In the genomic region with DNA sequence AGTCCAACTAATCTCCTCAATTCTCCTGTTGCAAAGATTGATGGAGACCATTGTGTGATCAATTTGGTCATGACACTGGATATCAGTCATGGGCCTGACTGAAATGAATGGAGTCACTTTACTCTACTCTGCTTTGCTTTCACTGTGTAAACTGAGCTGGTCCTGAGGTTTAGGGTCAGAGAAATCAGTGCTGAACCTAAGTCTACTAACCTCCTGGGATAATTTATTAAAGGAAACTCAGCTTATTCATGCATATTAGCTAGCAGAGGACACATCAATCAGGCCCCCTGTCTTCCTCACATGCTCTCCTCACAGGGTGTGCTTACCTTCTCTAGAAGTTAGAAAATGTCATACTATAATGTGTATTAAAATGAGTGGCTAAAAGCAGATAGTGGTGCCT, we compare ENCODE assay signal across 25 mouse cellular contexts.
DNase-seq lines count a peak whose midpoint lies in the region; ATAC-seq lines count a peak whose summit lies in the region.
"Had no signal": no experiment of that assay in that cellular context is flagged by ENCODE, and none has a peak within 500 bp of the region (broad histone marks: within the 10 kb centered on the region; RNA-seq: fewer than 3 reads in every experiment).

No protein-coding gene starts in this region.

- peak; percentile 92 for ATAC-seq in kidney, embryonic 14.5 days (ENCODE audit: low FRiP score, low TSS enrichment)
- peak; percentile 55 for ATAC-seq in midbrain, embryonic 12.5 days (ENCODE audit: low FRiP score, low read depth)
- ATAC-seq in midbrain, embryonic 13.5 days, result no peak
- ATAC-seq in neural tube, embryonic 11.5 days (ENCODE audit: insufficient read depth, low FRiP score, low TSS enrichment), result peak; percentile 67
- ATAC-seq in erythroblast, adult 5-6 weeks (replicated peaks; ENCODE audit: low FRiP score, poor library complexity, severe bottlenecking), result no peak
- ATAC-seq: intestine, embryonic 16.5 days; midbrain, embryonic 16.5 days had no signal

- H3K4me3 ChIP-seq in kidney, embryonic 14.5 days (ENCODE audit: low read length), result no peak overlapping the region
- H3K4me3 ChIP-seq in midbrain, embryonic 12.5 days, result no peak overlapping the region
- no peak overlapping the region for H3K4me3 ChIP-seq in midbrain, embryonic 13.5 days (replicated peaks)
- H3K4me3 ChIP-seq in neural tube, embryonic 11.5 days (ENCODE audit: low read depth, low read length), result no peak overlapping the region
- H3K4me3 ChIP-seq: heart, adult 2 months; heart, embryonic 13.5 days; left cerebral cortex, adult 2 months; limb, embryonic 13.5 days; neural tube, embryonic 13.5 days had no signal

- DNase-seq in embryo, embryonic 10 days (ENCODE audit: low spot score), result peak; percentile 55
- DNase-seq in embryo, embryonic 9.5 days (ENCODE audit: extremely low spot score), result no peak
- no peak for DNase-seq in kidney, postnatal 25 days
- no peak for DNase-seq in neural tube, embryonic 11.5 days (ENCODE audit: low spot score)
- DNase-seq: adrenal gland, adult 8-10 months; cerebellum, adult 2 months; cerebellum, postnatal 14 days; heart, adult 2 months; heart, postnatal 10 days; kidney, postnatal 14 days; lung, postnatal 36 days; right cerebral cortex, postnatal 14 days; thymus, postnatal 4 days had no signal

- H3K4me1 ChIP-seq in kidney, embryonic 14.5 days (ENCODE audit: control insufficient read depth, insufficient read depth, low read length), result no peaks in the 10 kb centered on the region
- H3K4me1 ChIP-seq in midbrain, embryonic 12.5 days, result peaks cover 4% of the 10 kb centered on the region; the same call in 1 of the 2 replicates
- peaks cover 10% of the 10 kb centered on the region for H3K4me1 ChIP-seq in midbrain, embryonic 13.5 days (replicated peaks)
- H3K4me1 ChIP-seq in neural tube, embryonic 11.5 days (ENCODE audit: control insufficient read depth, insufficient read depth, low read length), result peaks cover 2% of the 10 kb centered on the region; the same call in 1 of the 2 replicates
- H3K4me1 ChIP-seq: heart, embryonic 13.5 days; limb, embryonic 13.5 days; neural tube, embryonic 13.5 days had no signal

- no peak overlapping the region for H3K27ac ChIP-seq in kidney, embryonic 14.5 days (ENCODE audit: low read depth, low read length)
- no peak overlapping the region for H3K27ac ChIP-seq in midbrain, embryonic 12.5 days (replicated peaks)
- no peak overlapping the region for H3K27ac ChIP-seq in midbrain, embryonic 13.5 days
- no peak overlapping the region for H3K27ac ChIP-seq in neural tube, embryonic 11.5 days (ENCODE audit: low read depth, low read length)
- H3K27ac ChIP-seq: heart, adult 2 months; heart, embryonic 13.5 days; left cerebral cortex, adult 2 months; limb, embryonic 13.5 days; neural tube, embryonic 13.5 days had no signal

- no peaks in the 10 kb centered on the region for H3K27me3 ChIP-seq in kidney, embryonic 14.5 days (ENCODE audit: control insufficient read depth, insufficient read depth, low read length)
- no peaks in the 10 kb centered on the region for H3K27me3 ChIP-seq in midbrain, embryonic 12.5 days
- H3K27me3 ChIP-seq in midbrain, embryonic 13.5 days, result no peaks in the 10 kb centered on the region
- H3K27me3 ChIP-seq in neural tube, embryonic 11.5 days (ENCODE audit: control insufficient read depth, insufficient read depth, low read length), result no peaks in the 10 kb centered on the region
- H3K27me3 ChIP-seq: CH12.LX; heart, embryonic 13.5 days; limb, embryonic 13.5 days; neural tube, embryonic 13.5 days had no signal

- H3K9me3 ChIP-seq in kidney, embryonic 14.5 days (ENCODE audit: control insufficient read depth, low read length), result no peaks in the 10 kb centered on the region
- H3K9me3 ChIP-seq in midbrain, embryonic 12.5 days, result no peaks in the 10 kb centered on the region
- H3K9me3 ChIP-seq in midbrain, embryonic 13.5 days, result no peaks in the 10 kb centered on the region
- no peaks in the 10 kb centered on the region for H3K9me3 ChIP-seq in neural tube, embryonic 11.5 days (ENCODE audit: control insufficient read depth, low read length)
- H3K9me3 ChIP-seq: heart, embryonic 13.5 days; limb, embryonic 13.5 days; neural tube, embryonic 13.5 days had no signal

- no peak overlapping the region for H3K4me2 ChIP-seq in kidney, embryonic 14.5 days (replicated peaks; ENCODE audit: low read depth, low read length)
- no peak overlapping the region for H3K4me2 ChIP-seq in midbrain, embryonic 12.5 days (replicated peaks)
- H3K4me2 ChIP-seq in midbrain, embryonic 13.5 days (replicated peaks), result no peak overlapping the region
- H3K4me2 ChIP-seq in neural tube, embryonic 11.5 days (ENCODE audit: low read depth), result no peak overlapping the region
- H3K4me2 ChIP-seq: heart, embryonic 13.5 days; limb, embryonic 13.5 days; liver, embryonic 11.5 days; neural tube, embryonic 13.5 days had no signal

- no peak overlapping the region for H3K9ac ChIP-seq in kidney, embryonic 14.5 days (ENCODE audit: low read depth, low read length)
- no peak overlapping the region for H3K9ac ChIP-seq in midbrain, embryonic 12.5 days (replicated peaks)
- H3K9ac ChIP-seq in midbrain, embryonic 13.5 days (replicated peaks), result no peak overlapping the region
- H3K9ac ChIP-seq in neural tube, embryonic 11.5 days (ENCODE audit: low read length), result no peak overlapping the region
- H3K9ac ChIP-seq: heart, embryonic 13.5 days; limb, embryonic 13.5 days; neural tube, embryonic 13.5 days had no signal

- H3K36me3 ChIP-seq in kidney, embryonic 14.5 days (ENCODE audit: control insufficient read depth, insufficient read depth, low read length), result no peaks in the 10 kb centered on the region
- no peaks in the 10 kb centered on the region for H3K36me3 ChIP-seq in midbrain, embryonic 12.5 days
- H3K36me3 ChIP-seq in midbrain, embryonic 13.5 days, result no peaks in the 10 kb centered on the region
- H3K36me3 ChIP-seq in neural tube, embryonic 11.5 days (ENCODE audit: control insufficient read depth, insufficient read depth, low read length), result no peaks in the 10 kb centered on the region
- H3K36me3 ChIP-seq: heart, embryonic 13.5 days; limb, embryonic 13.5 days; neural tube, embryonic 13.5 days had no signal

Comparison
In these comparisons a context has a peak if more than half of its experiments do, and no peak if none do; other contexts are left out.
1. ATAC-seq: peak in kidney, embryonic 14.5 days (single experiment), midbrain, embryonic 12.5 days (single experiment) and neural tube, embryonic 11.5 days (single experiment); none in midbrain, embryonic 13.5 days (single experiment) and erythroblast, adult 5-6 weeks (single experiment).